Mouse (Mus musculus): ENCODE data around the gene Cog4.
"Not testable (repeated sequence)": the region's sequence is repeated elsewhere in the genome, so short reads cannot be mapped to it uniquely, and the experiment has no call there.

The Cog4 gene

DNA sequence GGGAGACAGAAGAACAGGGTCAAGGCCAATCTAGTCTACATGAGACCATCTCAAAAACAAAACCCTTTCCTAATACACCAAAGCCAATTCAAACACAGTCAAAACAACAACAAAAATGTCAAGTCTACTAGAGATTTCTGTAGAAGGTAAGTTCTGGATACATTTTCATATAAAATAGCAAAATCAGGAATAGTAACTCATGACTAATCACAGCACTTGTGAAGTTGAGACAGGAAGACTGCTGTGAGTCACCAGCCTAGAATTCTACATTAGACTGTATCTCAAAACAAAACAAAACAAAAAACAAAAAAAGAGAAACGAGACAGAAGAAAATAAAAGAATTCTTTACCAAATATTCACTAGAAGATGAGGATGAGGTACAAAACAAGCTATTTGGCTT, 21.5 kb upstream of the Cog4 start:
- in situ Hi-C loops (cut with MboI, MseI), result loop anchor here (5.0 kb wide), 1 partner anchor 462 kb away; no protein-coding TSS in a partner anchor

DNA sequence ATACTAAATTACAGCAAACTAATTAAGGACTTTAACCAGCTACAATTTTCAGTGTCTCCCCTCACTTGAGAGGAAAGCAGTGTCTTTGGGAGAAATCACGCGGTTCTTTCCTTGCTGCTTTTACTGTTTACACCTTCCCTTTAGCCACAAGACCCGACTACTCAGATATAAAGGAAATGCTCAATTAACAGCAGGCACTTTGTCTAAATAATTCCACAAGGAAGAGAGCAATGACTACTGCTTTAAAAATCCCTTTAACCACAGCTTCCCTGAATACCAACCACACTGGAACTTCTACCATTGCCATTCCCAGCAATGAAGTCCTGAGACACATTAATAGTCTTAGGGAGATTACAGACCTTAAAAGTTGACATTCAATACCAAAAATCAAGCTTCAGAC, 17.9 kb upstream of the Cog4 start:
- in situ Hi-C loops (cut with MboI, MseI), result loop anchor here (5.0 kb wide), 1 partner anchor 459 kb away; no protein-coding TSS in a partner anchor

DNA sequence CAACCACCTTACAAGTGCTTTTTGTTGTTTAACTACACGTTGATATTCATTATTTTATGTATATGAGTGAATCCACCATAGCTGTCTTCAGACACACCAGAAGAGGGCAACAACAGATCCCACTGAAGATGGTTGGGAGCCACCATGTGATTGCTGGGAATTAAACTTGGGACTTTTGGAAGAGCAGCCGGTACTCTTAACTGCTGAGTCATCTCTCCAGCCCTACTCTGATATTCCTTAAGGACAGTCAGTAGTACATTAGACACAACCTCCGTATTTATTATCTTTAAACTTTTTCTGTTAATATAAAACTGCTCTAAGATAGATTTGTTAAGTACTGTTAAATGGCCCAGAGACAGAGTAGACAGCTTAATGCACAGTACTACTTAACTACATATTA, 14.4 kb upstream of the Cog4 start:
- in situ Hi-C loops (cut with MboI, MseI), result loop anchor here (5.0 kb wide), 1 partner anchor 215 kb away; no protein-coding TSS in a partner anchor

DNA sequence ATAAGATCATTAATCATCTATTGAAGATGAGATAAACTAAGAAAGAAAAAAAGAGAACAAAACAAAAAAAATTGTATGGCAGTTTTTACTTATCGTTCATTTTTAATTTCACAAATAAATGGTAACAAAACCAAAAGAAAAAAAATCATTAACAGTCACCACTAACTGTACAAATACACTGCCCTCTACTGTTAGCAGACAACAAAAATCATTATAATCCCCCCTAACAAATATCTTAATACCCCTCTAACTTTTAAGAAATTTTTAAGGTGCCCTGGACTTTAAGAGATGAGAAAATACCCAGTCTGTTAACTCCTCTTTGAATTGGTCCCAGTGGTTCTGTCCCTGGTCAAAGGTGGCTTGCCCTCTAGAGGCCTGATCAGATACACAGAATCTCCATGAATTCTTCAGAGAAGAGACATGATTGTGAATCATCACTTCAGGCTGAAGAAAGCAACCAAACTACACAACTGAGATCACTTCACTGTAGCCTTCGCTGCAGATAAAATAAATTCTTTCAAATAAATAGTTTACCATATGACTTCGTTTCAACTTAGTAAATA, 4.3 kb upstream of the Cog4 start:
- in situ Hi-C loops (cut with MboI, MseI), result loop anchor here (10.0 kb wide), 1 partner anchor 433 kb away; no protein-coding TSS in a partner anchor

DNA sequence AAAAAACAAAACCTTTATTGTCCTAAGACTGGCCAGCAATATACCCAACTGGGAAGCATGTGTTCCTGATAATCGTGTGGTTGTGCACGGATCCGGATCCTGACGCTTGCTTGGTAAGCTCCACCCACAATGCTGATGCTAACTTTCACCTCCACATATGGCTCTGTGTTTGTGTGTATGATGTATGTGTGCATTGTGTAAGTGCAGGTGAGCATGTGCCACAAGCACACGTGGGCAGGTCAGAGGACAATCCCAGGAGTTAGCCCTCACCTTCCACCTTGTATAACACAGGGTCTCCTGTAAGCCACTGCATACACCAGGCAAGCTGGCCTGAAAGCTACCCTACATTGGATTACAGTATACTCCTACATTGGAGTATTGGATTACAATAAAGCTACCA, 3.2 kb upstream of the Cog4 start:
- in situ Hi-C loops (cut with MboI, MseI), result loop anchor here (10.0 kb wide), 1 partner anchor 432 kb away; no protein-coding TSS in a partner anchor

DNA sequence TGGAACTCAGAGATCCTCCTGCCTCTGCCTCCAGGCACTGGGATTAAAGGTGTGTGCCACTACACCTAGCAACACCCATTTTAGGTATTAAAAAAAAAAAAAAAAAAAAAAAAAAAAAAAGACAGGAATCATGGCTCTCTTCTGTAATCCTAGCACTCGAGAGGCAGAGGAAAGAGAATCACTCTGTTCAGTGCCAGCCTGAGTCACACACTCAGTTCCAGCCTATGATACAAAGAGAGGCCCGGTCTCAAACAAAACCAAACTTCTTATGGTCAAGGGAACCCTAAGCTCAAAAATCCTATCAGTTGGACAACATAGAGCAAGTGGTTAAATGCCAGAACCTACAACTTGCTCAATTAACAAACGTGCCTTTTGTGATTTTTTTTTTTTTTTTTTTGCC, 1.5 kb upstream of the Cog4 start:
- in situ Hi-C loops (cut with MboI, MseI), result loop anchor here (10.0 kb wide), 1 partner anchor 430 kb away; no protein-coding TSS in a partner anchor

DNA sequence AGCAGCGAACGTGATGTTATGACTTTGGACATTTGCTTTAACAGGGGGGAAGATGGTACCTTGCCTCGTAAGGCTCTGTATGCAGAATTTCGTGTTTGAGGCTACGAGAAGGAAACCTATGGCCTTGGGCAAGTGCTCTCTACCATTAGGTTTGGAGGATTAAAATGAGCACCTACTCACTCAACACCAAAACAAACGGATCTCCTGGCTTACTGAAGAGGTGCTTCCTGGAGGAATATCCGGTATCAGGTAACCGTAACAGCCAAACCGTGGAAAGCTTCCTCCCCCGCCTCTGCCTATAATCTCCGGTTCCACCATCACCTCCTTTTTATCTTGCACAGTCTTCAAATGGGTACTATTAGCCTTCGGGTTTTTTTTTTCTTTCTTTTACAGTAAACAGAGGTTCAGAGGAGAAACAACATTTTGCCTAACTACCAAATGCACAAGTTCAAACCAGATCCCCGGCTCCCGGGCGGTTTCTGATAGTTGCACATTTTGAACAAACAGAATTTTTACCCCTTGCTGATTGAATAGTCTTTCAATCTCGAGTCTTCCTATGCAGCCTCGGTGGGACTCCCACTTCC, 487 bp upstream of the Cog4 start:
- in situ Hi-C loops (cut with MboI, MseI), result loop anchor here (10.0 kb wide), 1 partner anchor 429 kb away; no protein-coding TSS in a partner anchor

DNA sequence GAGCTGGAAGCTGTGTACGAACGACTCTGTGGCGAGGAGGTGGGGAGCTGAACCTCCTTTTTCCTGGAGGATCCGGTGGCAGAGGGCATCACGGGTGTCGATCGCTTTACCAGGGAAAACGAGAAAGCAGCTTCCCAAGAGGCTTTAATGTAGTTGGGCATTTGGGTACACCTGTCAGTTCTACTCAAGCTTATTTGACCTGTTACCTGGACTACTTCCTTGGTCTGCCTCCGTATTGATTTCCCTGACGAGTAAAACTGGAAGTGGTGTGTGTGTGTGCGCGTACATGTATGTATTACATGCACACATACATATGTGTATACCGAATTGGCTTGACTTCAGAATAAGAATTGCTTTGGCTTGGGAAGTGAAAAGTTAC, 760 bp downstream of the Cog4 start:
- in situ Hi-C loops (cut with MboI, MseI), result loop anchor here (10.0 kb wide), 1 partner anchor 428 kb away; no protein-coding TSS in a partner anchor

DNA sequence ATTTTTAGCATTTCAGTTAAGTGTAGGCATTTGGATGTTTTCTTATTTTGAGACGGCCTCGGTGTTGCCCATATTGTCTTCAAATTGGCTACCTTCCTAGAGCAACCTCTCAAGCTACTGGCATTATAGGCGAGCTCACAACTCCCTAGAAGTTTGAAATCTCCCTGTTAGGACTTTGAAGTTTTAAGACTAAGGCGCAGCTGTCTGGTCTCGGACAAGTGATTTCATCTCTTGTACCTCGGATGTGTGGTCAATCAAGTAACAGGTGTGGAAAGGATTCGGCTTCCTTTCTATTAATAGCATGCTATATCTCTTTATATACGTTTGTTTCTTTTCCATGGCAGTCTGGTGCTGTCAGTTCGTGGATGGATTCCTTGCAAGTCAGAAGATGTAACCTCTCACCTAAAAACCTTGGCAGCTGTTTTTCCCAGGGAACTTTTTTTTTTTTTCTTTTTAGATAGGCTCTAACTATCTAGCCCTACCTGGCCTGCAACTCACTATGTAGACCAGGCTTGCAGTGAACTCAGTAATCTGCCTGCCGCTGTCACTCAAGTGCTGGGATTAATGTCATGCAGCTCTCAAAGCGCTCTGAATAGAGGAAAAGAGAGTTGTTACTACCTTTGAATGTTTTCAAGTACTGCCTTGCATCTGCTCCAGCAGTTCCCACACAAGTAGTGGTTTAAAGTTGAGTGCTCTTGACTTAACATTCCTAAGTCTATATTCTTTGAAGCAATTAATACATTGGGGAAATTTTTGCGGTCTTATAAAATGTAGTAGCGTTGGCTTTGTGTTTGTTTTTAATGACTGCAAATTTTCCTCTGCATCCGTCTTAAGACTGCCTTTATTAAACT, 1.5 kb downstream of the Cog4 start:
- in situ Hi-C loops (cut with MboI, MseI), result loop anchor here (10.0 kb wide), 1 partner anchor 427 kb away; no protein-coding TSS in a partner anchor

DNA sequence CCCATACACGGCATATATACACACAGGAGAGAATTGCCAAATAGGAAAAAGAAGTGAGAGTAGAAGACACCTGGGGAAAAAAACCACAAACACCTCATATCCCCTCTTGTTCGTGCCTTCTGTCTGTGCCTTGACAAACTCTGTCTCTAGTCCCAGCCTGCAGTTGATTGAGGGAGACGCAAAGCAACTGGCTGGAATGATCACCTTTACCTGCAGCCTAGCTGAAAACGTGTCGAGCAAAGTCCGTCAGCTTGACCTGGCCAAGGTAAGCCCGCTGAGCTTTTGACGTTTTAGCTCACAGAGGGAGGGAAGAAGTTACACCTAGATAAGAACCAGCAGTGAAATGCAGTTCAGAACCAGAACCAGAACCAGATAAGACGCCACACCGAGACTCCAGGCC, 4.8 kb downstream of the Cog4 start:
- in situ Hi-C loops (cut with MboI, MseI), result no loop called here

DNA sequence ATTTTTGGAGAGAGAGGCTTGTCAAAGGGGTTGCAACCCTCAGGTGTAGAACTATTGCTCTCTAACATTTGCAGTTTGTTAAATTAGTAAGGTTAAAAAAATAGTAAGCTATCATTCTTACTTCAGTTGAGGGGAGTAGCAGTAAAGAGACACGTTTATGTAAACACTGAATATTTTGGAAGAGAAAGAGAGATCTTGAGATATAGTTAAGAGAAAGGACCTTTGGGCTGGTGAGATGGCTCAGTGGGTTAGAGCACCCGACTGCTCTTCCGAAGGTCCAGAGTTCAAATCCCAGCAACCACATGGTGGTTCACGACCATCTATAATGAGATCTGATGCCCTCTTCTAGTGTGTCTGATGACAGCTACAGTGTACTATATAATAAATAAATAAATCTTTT, 9.7 kb downstream of the Cog4 start:
- in situ Hi-C loops (cut with MboI, MseI), result not testable (repeated sequence)

DNA sequence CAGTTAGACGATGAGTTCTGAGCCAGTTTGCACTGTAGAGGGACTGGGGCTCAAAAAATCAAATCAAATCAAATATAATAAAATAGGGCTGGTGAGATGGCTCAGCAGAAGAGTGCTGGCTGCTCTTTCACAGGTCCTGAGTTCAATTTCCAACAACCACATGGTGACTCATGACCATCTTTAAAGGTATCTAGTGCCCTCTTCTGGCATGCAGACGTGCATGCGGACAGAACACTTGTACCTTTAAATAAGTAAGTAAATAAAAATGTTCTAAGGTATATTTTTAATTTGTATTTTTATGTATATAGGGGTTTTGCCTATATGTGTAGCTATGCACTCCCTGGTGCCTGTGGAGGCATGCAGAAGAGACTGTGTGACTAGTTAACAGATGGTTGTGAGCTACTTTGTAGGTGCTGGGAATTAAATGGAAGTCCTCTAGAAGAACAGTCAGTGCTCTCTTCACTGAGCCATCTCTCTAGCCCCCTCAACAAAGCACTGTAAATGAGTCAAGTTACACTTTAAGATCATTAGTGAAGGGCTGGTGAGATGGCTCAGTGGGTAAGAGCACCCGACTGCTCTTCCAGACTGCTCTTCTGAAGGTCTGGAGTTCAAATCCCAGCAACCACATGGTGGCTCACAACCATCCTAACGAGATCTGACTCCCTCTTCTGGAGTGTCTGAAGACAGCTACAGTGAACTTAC, 10.5 kb downstream of the Cog4 start:
- in situ Hi-C loops (cut with MboI, MseI), result no loop called here

DNA sequence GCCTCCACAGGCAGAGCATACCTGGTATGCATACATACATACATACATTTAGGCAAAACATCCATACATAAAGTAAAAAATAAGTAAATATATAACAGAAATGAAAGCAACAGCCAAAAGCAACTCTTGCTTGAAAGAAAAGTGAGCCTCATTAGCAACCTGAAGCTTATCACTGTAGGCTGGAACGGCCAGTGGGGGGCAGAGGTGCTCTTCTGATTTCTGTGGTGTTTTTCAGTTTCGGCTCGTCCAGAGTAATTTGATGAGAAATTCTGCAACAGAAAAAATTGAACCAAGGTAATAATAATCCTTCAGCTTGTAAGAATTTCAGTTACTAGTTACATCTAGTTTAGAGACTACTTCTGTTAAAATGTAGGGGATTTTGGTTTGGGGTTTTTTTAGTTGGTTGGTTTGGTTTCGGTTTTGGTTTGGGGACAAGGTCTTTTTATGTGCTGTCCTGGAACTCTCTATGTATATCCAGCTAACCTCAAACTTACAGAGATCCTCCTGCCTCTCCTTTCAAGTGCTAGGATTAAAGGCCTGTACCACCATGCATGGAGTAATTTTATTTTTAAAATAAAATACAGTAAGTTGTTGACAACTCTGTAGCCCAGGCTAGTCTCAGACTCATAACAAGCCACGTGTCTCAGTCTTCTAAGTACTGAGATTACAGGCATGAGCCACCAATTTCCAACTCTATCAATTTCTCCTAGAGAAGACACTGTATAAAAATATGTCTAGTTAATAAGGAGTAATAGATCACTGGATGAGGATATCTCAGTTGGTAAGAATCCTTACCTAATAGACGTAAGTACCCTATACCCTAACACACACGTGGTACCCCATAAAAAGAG, 13.5 kb downstream of the Cog4 start:
- in situ Hi-C loops (cut with MboI, MseI), result no loop called here

DNA sequence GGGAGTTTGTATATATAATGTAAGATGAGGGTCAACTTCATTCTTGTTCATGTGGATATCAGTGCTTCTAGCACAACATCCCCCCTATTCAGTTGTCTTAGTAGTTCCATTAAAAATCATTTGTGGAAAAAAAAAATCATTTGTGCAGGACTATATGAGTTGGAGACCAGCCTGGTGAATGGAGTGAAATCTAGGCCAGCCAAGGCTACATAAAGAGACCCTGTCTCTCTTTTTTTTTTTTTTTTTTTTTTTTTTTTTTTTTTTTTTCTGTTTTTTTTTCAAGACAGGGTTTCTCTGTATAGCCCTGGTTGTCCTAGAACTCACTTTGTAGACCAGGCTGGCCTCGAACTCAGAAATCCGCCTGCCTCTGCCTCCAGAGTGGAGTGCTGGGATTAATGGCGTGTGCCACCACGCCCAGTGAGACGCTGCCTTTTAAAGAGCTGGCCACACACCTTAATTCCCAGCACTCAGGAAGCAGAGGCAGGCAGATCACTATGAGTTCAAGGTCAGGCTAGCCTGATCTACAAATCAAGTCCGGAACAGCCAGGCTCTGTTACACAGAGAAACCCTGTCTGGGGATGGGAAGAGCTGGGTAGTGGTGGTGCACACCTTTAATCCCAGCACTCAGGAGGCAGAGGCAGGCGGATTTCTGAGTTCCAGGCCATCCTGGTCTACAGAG, 15.1 kb downstream of the Cog4 start:
- in situ Hi-C loops (cut with MboI, MseI), result not testable (repeated sequence)

DNA sequence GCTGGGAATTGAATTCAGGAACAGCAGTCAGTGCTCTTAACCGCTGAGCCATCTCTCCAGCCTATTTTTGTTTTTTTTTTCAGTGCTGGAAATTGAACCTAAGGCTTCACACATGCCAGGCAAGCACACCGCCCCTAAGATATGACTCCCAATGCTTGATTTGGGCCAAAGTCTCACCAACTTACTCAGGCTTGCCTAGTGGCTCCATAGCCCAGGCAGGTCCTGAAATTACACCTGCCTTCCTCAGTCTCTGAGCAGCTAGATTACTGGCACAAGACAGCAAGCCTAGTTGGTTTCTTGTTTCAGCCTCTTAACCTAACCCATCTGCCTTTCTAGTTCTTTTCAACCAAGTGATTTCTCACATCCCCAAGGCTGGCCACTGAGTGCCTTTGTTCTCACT, 24.1 kb downstream of the Cog4 start:
- in situ Hi-C loops (cut with MboI, MseI), result no loop called here

DNA sequence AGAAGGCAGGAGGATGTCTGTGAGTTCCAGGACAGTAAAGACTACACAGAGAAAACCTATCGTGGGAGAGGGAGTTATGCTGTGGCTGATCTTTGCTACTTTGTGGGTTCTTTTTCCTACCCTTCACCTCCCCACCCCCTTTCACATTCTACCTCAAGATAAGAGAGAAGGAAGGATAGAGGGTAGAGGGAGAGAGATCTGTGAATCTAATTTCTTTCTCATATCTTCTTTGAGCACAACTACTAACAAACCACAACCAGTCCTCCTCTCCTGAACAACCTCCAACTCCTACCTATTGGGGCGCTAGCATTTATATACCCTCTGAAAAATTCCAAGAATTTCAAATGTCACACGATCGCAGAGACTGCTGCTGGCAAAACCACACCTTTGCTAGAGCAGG, 31.5 kb downstream of the Cog4 start:
- in situ Hi-C loops (cut with MboI, MseI), result no loop called here

DNA sequence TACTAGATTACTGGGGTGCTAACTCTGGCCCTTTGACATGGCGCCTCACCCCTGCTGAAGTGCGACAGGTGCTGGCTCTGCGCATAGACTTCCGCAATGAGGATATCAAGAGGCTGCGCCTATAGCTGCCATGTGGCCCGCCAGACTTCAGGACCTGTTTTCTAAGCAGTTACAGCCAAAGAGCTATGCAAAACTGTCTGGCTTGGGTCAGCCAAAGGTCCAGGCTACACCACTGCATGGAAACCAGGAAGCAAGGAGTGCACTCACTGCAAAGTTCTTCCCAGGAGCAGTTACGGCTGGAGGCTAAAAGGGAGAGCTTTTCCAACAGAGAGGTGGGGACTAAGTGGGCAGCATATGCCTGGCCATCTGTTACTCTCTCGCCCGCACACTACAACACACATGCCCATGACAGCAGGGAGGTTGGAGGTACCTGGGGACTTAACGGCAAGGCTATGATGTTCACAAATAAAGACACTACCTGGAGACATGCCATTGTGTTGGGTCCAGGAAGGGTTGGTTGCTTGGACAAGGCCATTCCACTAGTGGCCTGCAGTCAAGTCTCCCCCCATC, 35.4 kb downstream of the Cog4 start:
- in situ Hi-C loops (cut with MboI, MseI), result no loop called here

DNA sequence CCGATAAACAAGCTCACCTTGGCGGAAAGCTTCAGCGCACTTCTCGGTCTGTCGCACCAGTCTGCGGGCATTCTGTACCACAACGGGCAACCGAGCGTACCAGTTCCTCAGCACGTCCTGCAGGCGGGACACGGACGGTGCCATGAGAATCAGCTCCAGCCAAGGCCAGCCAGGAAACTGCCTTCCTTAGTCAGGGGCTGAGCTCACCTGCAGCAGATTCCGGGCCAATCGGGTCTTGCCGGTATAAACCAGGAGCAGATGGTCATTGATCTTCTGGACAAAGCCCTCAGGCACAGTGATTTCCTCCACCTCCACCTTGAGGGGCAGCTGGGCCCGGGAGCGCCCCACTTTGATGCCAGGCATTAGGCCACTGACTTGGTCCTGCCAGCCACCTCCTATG, 37.4 kb downstream of the Cog4 start:
- in situ Hi-C loops (cut with MboI, MseI), result no loop called here

DNA sequence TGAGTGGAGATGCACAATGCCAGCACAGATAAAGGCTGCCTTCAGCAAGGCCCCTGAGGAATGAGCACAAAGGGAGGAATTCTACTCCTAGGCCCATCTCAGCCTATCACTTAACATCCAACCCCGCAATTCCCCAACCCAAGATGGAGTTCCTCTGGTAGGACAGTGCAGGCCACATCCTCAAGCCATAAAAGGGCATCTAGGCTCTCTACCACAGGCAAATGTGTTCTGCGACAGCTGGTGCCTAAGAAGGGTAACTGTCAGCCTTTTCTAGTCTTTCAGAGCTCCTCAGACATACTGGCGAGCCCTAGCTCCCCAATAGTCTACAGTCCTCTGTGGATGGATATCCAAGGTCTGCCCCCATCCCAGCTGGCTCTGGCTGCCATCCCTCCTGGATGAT, 40.2 kb downstream of the Cog4 start:
- in situ Hi-C loops (cut with MboI, MseI), result no loop called here

DNA sequence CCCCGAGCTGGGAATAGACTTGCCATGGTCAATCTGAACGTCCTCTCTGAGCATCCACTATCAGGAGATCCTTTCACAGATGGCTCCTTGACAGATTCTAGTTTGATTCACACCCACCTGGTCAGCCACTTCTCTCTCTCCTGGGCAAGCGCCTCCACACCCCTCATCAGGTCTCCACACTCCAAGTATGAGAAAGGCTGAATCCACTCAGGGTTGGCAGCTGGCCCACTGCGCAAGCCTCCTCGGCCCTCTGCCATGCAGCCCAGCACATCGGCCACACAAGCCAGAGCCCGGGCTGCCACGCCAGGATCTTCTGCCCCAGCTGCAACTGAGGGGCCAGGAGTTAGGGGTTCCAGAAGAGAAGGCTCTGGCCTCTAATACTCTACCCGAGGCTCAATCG, 41.2 kb downstream of the Cog4 start:
- in situ Hi-C loops (cut with MboI, MseI), result no loop called here

Data from regulatory T cell (primary cell).